Mouse (Mus musculus) G1E-ER4 (cell line): ENCODE measurements around the gene Tra2b. TPM values are rescaled to one million over a fixed set of nuclear protein-coding genes. Genes with fewer than 3 reads are reported as not detected.

Experiments used
- GATA1 ChIP-seq: IDR thresholded peaks from one replicate; pipeline ENCODE4 v1.8.0; 2012; ENCODE audit warnings: low read length, inconsistent platforms
- polyA plus RNA-seq: library from polyadenylated mRNA; stranded (reverse); fragments of >175 nt; gene quantifications from 2 replicates; pipeline ENCODE4 v1.2.3, GENCODE M21; 2012

Gene Tra2b
- polyA plus RNA-seq = 117 and 126 TPM in 2 replicates

GRCm38 (mm10) chr16:22265849-22266376 is at the start of gene Tra2b:
Tra2b (minus strand) TSS chr16:22266005.
- TF ChIP-seq GATA1 = no peak

DNA sequence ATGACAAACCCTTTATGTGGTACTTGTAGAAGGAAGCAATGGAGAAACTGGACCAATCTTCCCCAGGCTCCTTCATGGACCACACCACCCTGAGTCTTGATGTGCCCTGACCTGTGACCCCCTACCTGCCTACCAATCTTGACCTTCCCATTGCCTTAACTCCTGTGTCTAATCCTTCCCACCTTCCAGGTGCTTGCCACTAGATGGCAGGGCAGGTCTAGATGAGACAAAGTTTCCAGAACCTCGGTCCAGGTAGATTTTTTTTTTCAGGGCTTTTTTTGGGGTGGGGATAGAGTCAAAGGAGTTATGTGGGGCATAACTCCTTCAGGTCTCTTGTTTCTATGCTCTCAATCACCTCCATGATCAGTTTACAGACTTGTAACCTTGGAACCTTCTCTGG is 44.8 kb upstream of the Tra2b start:
- TF ChIP-seq GATA1 = no peak

DNA sequence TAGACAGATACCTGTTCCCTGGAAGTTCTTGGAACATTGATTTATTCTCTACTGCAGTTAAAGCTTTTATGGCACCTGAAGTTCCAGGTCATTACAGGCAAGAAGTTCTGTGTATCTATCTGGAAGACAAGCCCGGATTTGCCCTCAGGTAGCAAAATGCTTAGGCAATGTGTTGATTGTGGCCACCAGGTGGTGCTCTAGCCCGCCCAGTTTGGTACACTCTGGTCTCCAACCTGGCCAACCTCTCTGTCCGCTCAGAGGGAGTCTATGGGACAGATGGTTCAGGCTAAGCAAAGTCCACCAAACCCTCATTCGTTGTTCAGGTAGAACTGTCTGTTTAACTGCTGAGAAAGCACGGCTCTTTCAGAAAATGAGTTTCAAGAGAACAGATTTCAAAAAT is 36.8 kb upstream of the Tra2b start:
- TF ChIP-seq GATA1 = no peak

GRCm38 (mm10) chr16:22301378-22301777 is 35.6 kb upstream of the Tra2b start:
- TF ChIP-seq GATA1 = no peak

- TF ChIP-seq GATA1 = no peak
Observed at GRCm38 (mm10) chr16:22296901-22297300, 31.1 kb upstream of the Tra2b start.

- no peak for TF ChIP-seq GATA1
Observed at GRCm38 (mm10) chr16:22293600-22293999, 27.8 kb upstream of the Tra2b start.

DNA sequence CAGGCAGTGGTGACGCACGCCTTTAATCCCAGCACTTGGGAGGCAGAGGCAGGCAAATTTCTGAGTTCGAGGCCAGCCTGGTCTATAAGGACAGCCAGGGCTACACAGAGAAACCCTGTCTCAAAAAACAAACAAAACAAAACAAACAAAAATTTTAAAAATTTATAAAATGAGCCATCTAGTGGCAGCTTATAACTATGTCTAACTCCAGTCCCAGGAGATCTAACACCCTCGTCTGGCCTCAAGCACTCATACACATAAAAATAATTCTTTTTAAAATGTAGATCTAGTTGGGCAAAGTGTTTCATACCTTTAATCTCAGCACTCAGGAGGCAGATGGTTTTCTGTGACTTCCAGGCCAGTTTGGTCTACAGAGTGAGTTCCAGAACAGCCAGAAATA is 26.6 kb upstream of the Tra2b start:
- no peak for TF ChIP-seq GATA1

DNA sequence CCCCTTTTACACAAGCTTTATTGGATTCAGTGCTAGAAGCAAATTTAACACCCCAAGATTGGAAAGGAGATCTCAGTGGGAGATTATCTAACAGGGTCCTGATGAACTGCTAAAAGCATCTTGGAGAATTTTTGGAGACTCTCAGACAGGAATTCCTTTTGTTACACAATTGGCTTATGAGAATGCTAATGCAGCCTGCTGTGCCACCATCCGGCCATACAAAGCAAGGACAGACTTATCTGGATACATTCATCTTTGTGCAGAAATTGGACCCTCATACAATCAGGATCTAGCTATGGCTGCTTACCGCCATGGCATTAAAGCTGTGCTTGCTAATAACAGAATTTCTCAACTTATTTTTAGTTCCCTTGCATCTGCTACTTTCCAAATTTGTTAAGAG is 23.8 kb upstream of the Tra2b start:
- TF ChIP-seq GATA1 = no peak

GRCm38 (mm10) chr16:22286996-22287395 is 21.2 kb upstream of the Tra2b start:
- TF ChIP-seq GATA1 = no peak

DNA sequence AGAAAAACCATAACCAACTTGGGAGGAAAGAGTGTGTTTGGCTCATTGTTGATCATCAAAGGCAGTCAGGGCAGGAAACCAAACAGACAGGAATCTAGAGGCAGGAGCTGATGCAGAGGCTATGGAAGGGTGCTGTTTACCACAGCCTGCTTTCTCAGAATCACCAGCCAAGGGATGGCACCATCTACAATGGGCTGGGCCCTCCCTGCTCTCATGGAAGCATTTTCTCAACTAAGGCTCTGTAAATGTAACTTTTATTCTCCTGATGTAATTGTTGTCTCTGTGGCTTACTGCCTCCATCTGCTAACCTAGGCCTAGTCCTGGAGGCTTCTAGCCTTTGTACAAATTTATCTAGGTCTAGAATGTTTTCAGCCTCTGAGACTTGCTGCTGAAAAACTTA is 10.7 kb upstream of the Tra2b start:
- TF ChIP-seq GATA1 = no peak

GRCm38 (mm10) chr16:22275142-22275541 is 9.3 kb upstream of the Tra2b start:
- TF ChIP-seq GATA1 = no peak

- TF ChIP-seq GATA1 = no peak
Observed at GRCm38 (mm10) chr16:22270491-22270890, 4.7 kb upstream of the Tra2b start.

GRCm38 (mm10) chr16:22266384-22266783 is 579 bp upstream of the Tra2b start:
- TF ChIP-seq GATA1 = no peak

GRCm38 (mm10) chr16:22264962-22265848 is 600 bp downstream of the Tra2b start:
- TF ChIP-seq GATA1 = no peak

DNA sequence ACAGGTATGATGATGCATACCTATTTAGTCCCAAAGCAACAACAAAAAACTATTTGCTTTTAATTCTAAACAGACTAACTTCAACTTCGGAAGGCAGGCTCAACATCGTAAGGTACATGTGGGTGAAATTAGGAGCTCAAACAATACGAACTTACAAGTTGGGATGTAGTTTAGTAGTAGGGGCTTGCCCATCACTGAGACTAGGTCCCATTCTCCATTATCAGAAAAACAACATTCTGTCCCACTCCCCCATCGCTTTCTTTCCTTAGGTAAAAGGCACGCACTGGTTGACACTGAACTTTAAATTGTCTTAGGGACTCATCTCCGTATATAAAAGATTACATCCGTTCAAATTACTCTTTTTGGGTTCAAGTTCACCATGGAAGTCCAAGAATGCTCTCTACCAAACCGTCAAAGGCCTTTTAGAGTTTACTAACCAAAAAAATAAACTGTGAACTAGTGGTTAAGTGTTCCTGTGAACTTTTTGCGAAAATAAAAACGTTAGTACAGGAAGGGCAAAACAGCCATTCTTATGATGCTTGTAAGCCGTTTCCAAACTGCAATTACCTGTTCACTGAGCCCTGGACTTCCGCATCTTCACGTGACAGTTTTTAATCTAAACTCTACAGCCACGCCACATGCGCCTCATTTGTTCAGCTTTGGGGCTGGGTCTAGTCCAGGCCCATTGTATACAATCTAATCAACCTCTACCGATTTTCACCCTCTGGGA is 1.4 kb downstream of the Tra2b start:
- no peak for TF ChIP-seq GATA1

GRCm38 (mm10) chr16:22263124-22263523 is 2.7 kb downstream of the Tra2b start:
- no peak for TF ChIP-seq GATA1

DNA sequence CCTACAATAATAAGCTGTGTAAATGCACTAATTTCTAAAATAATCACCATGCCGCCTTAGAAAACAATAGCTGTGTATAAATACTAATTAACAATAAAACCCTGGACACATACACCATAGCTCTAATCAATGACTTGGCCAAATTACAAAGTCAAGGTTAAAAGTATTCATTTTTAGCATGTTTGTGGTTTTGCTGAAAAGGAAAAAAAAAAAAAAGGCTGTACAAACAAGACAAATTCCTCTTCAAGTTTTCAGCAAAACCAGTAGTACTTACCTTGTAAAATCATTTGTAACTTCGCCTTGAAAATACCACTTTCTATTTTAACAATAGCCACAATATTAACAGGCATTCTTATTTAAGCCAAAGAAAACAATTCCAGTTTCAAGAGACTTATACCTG is 4.2 kb downstream of the Tra2b start:
- TF ChIP-seq GATA1 = no peak
